Mouse (Mus musculus) gastrocnemius, adult 8-10 months (tissue): ENCODE results near the gene Opn4. TPM values are rescaled to one million over a fixed set of nuclear protein-coding genes. Genes with fewer than 3 reads are reported as not detected.

Source experiments
- DNase-seq, 2 experiments: peaks; one replicate each; pipeline ENCODE4 v3.0.0; 2022; ENCODE audit warnings: low spot score in 2 of 2
- total RNA-seq, 4 experiments: library from RNA; stranded (reverse); gene quantifications; 2 replicates each; pipeline ENCODE4 v1.2.4; 2022

The Opn4 gene
- total RNA-seq = not detected

- DNase-seq = no peak
These were observed at the start of gene Opn4 for GRCm38 (mm10) chr14:34599941-34600340. Gene Opn4, minus strand, starts transcription at chr14:34600142.

DNA sequence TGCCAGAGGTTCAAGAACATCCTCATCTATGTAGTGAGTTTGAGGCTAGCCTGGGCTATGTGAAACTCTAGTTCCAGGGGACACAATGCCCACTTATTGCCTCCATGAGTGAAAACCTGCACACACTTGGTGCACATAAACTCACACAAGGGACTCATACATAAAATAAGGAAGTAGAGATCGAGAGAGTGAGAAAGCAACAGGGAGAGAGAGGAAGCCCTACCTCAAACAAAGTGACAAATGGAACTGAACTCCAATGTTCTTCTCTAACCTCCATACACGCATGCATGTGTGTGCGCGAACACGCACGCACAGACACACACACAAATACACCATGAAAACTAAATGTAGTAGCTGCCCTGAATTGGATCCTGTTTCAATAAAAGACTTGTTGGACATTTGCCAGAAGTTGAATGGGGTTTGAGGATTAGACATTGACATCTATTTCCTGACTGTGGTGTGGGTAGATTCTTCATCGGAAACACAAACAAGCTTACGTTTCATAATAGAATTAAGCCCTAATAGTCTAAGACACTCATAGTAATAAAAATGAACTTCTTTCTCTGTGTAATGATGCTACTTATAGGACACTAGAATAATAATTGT lies 48.0 kb upstream of the Opn4 start:
- DNase-seq = no peak

- DNase-seq = no peak
These were observed 44.2 kb upstream of the Opn4 start for GRCm38 (mm10) chr14:34644140-34644539.

GRCm38 (mm10) chr14:34635721-34636120 lies 35.8 kb upstream of the Opn4 start:
- no peak for DNase-seq

- DNase-seq = no peak
These were observed 35.2 kb upstream of the Opn4 start for GRCm38 (mm10) chr14:34635192-34635591.

DNA sequence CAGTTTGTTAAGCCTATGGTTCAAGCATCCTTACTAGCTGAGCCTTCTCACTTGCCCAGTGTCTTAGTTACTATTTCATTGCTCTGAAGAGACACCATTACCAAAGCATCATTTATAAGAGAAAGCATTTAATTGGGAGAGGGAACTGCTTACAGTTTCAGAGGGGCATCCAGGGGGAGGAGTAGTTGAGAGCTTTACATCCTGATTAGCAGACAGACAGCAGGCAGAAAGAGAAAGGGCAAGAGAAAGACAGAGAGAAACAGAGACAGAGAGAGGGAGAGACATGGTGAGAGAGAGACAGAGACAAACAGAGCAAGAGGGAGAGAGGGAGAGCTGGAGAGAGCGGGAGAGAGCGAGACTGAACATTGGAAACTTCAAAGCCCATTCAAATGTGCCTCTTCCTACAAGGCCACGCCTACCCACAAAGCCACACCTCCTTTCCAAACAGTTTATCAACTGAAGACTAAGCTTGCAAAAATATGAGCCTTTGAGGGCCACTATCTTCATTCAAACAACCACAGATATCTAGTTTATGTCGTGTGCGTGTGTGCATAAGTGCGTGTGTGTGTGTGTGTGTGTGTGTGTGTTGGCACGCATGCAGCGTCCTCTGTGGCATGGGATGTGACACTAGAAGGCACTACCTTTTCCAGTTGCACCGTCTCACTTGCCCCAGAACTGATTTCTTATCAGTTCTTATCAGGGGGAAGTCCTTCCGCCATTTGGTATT lies 32.9 kb upstream of the Opn4 start:
- DNase-seq = no peak

GRCm38 (mm10) chr14:34626824-34627223 lies 26.9 kb upstream of the Opn4 start:
- DNase-seq = no peak

DNA sequence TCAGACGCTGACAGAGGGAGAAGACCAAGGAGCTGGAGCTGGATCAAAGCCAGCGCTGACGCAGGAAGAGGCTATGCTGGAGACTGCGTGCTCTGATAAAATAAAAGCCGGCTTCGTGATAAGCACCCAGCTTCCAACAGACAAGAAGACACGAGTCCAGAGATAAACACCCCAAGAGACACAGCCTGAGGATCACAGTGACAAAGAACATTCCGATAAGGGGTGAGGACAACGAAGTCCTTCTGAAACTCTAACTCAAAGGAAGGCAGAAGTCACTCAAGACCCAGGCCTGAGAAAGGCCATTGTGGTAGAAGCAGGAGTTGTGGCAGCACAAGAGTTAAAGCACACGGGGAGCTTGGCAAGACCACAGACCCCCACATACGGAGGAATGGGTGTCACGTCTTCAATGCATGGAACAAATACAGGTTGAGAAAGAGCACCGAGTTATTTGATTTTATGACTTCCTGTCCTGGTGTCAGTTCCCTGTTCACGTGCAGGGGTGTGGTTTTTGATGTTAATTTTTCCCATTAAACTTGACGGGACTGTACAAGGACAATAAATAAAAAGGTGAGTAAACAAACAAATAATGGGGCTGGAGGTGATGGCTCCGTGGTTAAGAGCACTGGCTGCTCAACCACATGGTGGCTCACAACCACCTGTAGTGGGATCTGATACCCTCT lies 23.7 kb upstream of the Opn4 start:
- DNase-seq = no peak

DNA sequence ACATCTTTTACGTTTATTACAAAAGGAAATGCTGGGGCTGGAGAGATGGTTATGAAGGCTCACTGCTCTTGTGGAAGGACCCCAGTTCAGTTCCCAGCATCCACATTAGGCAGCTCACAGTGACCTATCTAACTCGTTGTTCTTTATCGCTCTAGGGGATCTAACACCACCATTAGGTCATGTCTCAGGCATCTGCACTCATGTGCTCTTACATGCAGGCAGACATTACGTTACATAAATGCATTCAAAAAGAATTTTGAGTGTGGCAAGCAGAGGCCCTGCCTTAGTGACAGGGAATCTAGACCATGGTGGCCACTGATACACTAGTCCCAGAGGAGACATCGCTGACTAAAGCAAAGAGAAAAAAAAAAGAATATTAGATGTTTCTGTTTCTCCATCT lies 23.1 kb upstream of the Opn4 start:
- no peak for DNase-seq

DNA sequence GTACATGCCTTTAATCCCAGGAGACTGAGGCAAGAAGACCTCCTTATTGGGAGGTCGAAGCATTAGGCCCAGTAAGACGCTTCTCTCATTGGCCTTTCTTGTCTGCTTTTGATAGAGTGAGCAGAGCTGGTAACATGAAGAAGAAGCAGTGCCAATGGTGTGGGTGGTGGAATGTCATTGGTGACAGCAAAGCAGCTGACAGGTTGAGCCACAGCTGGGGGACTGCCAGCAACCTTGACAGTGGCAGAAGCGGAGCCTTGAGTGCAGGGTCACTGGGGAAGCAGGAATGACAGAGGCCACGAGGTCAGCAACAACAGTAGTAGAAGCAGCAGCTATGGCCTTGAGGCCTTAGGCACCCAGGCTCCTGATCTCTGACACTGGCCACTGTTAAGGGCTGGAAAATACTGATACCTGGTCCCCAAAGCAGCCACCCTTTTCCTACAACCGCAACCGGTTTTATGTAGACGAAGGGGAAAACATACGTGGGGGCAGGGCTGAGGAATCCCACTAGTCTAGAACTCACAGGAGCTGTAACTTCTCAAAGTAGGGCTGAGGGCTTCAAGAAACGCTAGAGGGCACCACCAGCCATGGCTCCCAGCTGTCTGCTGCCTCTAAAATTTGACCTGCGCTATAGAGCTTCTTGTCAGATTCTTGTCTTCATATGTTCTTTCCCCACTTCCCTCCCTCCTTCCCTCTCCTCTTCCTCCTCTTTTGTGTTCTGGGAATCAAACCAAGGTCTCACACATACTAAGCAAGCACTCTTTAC lies 20.9 kb upstream of the Opn4 start:
- peak in 1 of 2 experiments; percentile 23 for DNase-seq

- no peak for DNase-seq
These were observed 18.9 kb upstream of the Opn4 start for GRCm38 (mm10) chr14:34618808-34619207.

DNA sequence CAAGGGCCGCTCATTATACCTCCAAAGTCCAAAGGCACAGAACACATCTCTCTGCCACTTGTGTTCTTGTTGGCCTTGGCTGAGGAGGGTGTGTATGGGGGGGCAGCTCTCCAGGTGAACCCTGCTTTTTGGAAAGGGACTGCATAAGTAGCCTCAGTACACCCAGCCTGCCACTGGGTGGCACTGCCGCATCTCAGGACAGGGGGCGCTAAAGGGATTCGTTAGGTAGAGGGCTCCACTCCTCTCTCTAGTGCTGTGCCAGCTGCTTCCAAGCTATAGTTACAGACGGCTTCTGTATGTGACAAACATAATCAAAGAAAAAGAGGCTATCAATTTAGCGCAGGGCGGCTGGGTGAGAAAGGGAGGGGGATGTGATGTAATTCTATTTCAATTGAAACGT lies 16.9 kb upstream of the Opn4 start:
- peak; percentile 71 to 72 for DNase-seq

GRCm38 (mm10) chr14:34615625-34616024 lies 15.7 kb upstream of the Opn4 start:
- DNase-seq = no peak

- no peak for DNase-seq
These were observed 15.1 kb upstream of the Opn4 start for GRCm38 (mm10) chr14:34615082-34615481.

DNA sequence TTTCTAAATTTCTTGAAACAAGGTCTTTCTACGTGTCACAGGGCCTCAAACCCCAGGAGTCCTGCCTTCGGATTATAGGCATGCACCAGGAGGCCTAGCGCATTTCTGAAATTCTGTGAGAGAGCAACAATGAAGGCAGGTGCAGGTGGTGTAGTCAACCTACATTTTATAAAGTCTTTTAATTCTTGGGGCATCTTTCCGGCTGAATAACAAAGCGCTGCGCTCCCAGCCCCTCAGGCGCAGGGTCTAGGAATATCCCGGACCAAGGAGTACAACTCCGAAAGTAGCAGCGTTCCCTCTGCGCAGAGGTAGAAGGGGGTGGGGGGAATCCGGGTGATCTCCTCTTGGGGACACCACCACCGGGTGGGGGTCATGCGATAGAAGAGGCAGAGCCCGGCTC lies 14.6 kb upstream of the Opn4 start:
- DNase-seq = no peak

- no peak for DNase-seq
These were observed 13.6 kb upstream of the Opn4 start for GRCm38 (mm10) chr14:34613523-34613922.

DNA sequence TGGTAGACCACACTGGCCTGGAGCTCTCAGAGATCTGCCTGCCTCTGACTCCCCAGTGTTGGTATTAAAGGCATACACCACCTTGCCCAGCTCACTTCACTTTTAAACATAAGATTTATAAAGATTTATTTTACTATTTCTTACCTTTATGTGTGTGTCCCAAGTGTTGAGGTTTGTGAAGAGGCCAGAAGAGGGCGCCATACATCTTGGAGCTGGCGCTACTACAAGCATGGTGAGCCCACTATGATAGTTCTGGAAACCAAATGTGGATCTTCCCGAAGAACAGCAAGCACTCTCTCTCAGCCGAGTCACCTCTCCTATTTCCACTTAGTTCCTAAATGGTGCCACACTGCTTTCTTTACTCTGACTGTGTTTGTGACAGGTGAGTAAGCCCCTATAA lies 12.3 kb upstream of the Opn4 start:
- no peak for DNase-seq

DNA sequence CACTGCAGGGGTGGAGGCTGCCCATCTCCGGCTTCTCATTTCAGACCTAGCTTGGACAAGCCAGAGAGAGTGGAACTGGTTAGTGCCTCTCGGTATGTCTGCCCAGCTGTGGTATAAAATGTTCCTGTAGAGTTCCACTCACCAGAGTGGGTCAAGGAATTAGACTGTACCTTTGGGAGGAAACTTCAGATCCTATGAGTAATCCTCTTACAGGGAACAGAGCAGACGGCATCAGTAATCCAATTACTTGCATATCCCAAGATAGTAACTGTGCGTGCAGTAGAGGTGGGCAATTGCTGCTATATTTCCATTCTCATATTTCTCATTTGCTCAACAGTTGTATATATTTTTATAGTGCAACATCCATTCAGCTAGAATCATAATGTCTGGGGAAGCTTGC lies 11.6 kb upstream of the Opn4 start:
- DNase-seq = no peak

- DNase-seq = no peak
These were observed 2.0 kb upstream of the Opn4 start for GRCm38 (mm10) chr14:34601910-34602309.

DNA sequence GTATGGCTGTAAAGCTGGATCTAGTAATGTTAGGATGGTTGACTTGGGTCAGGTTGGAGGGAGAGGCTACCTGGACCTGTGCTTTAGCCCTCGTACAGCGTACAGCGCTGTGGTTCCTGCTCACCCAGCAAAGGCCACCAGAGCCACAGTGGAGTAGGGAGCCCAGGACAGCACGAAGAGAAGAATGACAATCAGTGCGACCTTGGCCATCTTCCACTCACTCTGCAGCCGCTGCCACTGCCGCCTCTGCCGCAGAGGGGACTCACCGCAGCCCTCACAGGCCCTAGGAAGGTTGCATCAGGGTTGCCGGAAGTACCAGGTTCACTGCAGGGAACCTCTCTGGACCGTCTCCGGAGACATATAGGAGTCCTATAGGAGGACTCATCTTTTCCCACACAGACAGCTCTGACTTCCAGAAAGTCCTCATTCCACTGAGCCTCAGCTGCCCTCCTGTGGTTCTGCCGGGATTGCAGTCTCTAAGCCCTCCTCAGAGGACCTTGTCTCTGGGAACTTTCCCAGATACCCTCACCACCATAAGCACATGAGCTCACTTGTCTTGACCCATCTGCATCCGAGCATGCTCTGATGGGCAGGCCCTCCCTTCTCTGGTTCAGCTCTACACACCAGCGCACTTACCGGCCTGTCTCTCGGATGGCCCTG lies 4.2 kb downstream of the Opn4 start:
- no peak for DNase-seq

GRCm38 (mm10) chr14:34591741-34592535 lies 8.0 kb downstream of the Opn4 start:
- no peak for DNase-seq
